Mouse (Mus musculus) lung, postnatal 4 days (tissue): ENCODE results near the gene Ccdc9.
A peak's percentile ranks its signal among the peaks of the same experiment; 100 is the strongest.

Source experiments
- DNase-seq, 2 experiments: peaks; one replicate each; pipeline ENCODE4 v3.0.0; 2021

Gene Ccdc9

DNA sequence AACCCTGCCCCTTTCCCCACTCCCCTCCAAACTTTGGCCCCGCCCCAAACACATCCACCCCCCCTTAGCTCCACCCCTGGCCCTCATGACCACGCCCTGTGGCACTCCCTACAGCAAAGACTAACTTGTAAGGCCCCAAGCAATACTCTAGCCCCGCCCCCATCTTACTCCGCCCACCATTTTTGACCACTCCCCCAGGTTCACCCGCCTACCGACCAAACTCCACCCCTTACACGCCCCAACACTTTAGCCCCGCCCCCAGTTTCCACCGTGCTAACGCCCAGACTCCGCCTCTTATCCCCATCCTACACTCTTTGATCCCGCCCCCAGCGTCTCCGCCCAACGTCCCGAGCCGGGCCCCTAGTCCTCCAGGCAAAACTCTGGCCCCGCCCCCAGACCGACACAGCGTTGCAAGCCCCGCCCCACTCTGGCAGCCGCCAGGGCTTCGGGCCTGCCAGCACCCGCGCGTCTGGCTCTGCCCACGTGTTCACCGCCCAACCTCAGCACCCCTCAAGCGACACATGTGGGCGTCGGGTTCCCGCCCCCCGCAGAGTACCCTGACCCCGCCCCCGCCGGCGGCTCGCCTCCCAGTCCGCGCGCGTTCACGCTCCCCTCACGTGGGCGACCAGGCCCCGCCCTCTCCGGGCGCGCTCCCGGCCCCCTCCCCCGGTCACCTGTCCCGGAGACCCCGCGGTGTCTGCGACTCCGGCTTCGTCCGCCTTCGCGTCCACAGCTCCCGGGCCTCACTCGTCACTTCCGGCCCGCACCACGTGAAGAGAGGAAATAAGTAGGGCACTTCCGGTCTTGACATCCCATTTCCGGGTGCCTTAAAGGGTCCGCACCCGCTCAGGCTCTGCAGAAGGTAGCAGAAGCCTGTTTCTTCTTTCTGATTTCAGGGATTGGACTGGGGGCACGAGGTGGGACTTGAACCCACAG, at the start of gene Ccdc9:
Ccdc9 (minus strand) TSS at position 770 of the 936 bp plus-strand sequence.
- DNase-seq: peak; percentile 100

DNA sequence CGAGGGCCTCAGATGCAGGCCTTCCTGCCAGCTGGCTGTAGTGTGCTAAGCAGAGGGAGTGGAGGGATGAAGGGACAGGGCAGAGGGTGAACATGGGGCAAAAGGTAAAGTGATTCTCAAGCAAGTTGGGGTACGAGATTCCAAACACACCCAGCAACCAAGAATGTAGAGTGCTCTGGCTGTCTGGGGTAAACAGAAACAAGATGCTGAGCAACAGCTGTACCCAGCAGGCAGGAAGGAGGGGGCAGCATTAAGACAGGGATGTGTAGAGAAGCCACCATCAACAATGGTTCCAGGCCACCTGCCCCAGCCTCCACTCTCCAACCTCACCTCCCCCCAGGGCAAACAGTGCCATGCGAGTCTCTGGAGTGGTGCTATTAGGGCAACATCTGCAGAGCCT, 42.6 kb upstream of the Ccdc9 start:
- no peak for DNase-seq

GRCm38 (mm10) chr7:16326607-16326971, 40.0 kb upstream of the Ccdc9 start:
- no peak for DNase-seq

DNA sequence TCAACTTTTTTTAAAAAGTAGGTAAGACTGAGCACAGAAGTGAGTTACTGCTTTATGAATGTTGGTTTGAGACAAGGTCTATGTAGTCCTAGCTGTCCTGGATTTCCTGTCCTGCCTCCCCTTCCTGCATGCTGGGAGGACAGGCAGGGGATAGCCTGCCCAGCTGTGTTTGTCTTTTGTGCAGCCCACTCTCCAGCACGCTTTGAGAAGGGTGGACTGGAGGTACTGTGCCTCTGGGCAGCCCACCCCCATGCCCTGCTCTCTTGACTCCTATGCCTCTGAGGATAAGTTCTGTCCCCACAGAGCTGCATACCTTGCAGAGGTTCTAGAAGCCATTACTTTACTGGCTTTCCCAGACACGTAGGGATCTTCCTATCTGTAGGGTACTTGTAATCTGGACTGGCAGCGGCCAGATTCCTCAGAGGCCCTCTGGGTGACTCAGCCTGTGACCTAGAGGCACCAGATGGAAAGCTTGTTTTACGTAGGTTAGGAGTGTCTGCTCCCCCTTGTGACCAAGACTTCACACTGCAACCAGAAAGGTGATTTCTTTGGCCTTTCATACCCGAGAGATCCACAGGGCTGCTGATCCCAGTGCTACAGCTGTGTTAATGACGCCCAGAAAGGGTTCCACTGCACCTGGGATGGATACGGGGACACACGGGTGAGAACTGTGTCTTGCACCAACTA, 39.5 kb upstream of the Ccdc9 start:
- DNase-seq: peak; percentile 78

DNA sequence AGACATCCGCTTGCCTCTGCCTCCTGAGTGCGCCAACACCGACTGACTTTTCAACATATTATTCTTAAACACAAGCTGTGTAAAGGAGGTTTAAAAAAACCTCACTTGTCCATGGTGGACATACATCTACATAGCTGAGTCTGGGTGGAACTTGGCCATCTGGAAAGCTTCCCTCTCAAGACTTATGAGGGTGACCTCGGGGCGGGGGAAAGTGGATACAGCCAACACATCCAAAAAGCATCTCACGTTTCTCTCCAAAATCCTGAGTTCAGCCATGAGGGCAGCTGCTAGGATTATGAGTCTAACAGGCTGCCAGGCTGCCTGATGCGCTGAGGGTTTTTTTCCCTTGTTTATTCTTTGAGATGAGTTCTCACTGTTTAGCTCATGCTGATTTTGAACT, 38.1 kb upstream of the Ccdc9 start:
- no peak for DNase-seq

DNA sequence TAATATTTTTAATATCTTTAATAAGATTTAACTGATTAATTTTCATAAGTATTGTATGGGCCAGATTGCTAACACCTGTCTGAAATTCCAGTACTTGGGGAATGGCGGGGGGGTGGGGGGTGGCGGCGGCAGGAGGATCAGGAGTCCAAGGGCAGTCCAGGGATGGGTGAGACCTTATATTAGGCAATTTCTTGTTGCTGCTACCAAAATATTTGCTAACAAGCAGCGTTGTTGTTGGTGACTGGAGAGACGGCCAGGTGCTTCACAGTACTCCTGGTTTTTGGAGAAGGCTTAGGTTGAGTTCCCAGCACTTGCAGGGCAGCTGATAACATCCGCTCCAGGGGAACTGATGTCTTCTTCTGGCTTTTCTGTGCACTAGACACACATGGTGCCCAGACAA, 33.9 kb upstream of the Ccdc9 start:
- DNase-seq: no peak

GRCm38 (mm10) chr7:16319216-16319615, 32.6 kb upstream of the Ccdc9 start:
- no peak for DNase-seq

DNA sequence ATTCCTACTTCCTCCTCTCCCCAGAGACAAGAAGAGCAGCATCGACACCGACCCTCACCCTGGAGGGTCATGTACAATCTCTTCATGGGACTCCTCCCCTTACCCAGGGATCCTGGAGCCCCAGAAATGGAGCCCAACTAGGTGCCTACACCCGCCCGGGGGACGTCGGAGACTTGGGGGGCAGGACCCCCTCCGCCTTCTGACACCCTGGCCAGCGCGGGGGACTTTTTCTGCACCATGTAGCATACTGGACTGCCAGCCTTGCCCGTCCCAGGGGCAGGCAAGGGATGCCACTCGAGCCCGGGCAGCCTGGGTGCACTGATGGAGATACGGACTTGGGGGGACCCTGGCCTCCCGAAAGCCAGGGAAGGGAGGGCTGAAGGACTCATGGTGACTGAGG, 30.5 kb upstream of the Ccdc9 start:
- no peak for DNase-seq

DNA sequence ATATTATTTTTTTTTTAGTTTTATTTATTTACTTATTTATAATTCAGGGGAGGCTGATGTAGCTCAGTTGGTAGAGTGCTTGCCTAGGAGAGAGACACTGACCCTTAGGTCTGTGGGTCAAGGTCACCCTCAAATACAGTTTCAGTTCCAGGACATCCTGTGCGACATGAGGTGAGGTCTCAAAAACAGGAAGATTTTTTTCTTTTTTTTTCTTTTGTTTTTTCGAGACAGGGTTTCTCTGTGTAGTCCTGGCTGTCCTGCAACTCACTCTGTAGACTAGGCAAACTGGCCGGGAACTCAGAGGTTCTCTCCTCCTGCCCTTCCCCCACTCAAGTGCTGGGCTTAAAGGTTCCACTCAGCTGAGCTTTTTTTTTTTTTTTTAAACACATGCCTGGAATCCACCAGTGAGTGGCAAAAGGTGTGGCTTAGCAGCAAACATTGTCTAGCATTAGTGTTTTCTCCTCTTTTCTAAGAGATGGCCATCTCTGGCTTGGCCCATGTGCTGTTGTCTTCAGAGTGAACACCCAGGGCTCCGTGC, 28.7 kb upstream of the Ccdc9 start:
- peak; percentile 50 to 57 for DNase-seq

- DNase-seq: no peak
These were observed 27.7 kb upstream of the Ccdc9 start for GRCm38 (mm10) chr7:16314221-16314775.

- DNase-seq: peak; percentile 91 to 92
These were observed 27.1 kb upstream of the Ccdc9 start for GRCm38 (mm10) chr7:16313481-16314220.

GRCm38 (mm10) chr7:16312672-16313311, 26.2 kb upstream of the Ccdc9 start:
- peak; percentile 90 to 91 for DNase-seq

- DNase-seq: peak; percentile 74 to 78
These were observed 25.5 kb upstream of the Ccdc9 start for GRCm38 (mm10) chr7:16312011-16312671.

DNA sequence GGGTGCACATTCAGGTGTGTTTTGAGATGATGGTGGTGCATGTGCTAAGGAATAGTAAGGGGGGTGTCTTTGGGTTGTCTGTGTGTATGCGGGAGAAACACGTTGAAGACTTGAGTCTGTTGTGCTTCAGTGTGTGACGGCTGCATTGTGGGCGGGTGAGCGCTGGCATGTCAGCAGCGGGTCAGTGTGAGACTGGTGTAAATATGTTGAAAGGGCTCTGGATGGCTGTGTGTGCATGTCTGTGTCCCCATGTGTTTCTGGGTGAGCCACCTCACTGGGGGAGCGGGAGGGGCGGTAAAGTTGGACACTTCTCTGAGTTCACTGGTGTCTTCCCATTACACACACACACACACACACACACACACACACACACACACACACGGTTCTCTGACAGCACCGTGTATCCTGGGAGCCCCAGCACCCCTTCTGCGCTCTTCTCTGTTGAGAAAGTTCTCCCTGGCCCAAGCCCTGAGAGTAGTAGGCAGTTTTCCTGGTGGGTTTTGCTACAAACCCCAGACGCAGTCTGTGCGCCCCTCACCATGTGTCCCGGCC, 24.9 kb upstream of the Ccdc9 start:
- DNase-seq: peak; percentile 59 to 64

DNA sequence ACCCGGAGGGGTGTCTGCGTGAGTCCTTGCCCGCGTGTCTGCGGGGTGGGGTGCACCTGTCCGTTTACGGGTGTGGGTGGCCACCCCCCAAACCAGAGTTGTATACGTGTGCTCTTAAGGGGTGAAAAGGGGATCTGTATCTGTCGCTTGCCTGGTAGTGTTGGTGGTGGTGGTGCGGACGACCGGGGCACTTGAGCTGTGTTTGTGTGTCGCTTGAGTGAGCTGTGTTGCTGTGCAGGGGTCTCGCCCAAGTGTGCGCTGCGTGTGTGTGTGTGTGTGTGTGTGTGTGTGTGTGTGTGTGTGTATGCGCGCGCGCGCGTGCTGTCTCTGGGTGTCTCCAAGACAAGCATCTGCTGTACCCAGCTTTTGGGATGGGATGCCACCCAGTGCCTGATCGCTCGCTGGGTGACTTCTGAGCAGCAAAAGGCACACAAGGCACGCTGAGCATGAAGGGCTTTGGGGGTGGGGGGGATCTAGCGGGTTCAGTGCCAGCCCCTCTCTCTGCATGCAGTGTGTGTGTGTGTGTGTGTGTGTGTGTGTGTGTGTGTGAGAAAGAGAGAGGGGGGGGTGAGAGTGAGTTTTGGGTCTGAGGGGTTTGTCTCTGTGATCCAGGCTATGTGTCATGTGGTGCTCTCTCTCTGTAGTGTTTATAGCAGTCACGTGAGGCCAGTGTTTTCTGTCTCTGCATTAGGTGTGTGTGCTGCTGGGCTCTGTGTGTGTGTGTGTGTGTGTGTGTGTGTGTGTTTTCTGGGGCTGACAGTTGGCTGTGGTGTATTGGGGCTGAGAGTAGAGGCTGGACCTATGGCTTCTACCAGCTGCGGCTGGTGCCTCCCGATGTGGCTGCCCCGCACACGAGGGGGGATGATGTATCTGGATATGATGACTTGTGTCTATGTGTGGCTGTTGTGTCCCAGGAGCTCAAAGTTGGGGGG, 24.2 kb upstream of the Ccdc9 start:
- peak; percentile 52 to 57 for DNase-seq

DNA sequence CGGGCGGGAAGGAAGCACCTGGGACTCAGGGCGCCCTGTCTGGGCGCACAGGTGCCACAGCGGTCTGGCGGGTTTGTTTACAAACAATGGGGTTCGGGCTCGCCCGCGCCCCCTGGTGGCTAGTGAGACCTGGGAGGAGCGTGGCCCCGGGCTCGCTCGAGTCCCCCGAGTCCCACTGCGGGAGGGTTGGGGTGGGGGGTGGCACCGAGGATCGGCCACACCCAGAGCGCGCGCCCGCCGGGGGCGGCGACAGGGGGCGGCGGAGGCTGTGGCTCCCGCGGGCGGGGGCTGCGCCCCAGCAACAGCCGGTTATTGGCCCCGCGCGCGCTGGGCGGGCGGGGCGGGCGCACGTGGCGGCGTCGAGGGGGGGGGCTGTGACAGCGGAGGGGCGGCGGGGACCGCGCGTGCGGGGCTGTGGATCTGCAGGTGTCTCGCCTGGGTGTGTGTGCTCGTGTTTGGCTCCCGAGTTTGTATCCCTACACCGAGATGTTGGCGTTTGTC, 23.5 kb upstream of the Ccdc9 start:
- peak; percentile 90 to 91 for DNase-seq

- DNase-seq: peak; percentile 94 to 96
These were observed 22.9 kb upstream of the Ccdc9 start for GRCm38 (mm10) chr7:16309318-16310019.

DNA sequence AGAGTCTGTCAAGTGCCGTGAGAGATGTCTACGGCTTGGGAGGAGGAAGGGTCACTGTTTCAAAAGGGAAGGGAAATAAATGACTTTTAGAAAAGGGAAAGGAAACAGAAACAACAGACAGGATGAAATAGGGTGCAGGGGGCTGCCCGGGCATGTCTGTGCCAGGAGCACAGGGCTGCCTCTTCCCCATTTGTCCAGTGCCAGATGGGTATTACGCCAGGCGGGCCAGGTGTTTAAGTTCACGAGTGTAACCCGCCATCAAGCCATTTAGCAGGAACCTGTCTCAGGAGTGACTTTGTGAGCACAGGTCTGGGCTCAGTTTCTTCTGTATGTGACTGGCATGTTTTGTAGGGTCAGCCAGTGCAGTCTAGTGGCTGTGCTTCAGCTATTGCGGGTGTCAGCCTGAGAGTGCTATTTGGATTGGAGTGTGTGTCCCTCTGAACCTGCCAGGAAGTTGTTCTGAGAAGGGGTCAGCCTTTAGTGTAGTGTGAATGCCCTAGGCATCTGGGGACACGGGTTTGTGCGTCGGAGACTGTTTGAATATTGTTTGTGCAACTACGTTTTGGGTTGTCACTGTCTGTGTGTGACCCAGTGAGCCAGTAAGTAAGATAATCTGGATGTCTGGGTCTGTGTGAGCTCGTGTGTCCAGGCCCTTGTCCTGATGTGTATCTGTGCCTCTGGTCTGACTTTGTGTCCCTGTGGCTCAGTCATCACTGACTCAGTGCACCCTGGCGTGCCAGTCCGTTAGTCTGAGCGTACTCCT, 22.1 kb upstream of the Ccdc9 start:
- DNase-seq: peak in 1 of 2 experiments; percentile 42
